Comparison of ENCODE assay signal across 8 mouse cellular contexts in the genomic region with DNA sequence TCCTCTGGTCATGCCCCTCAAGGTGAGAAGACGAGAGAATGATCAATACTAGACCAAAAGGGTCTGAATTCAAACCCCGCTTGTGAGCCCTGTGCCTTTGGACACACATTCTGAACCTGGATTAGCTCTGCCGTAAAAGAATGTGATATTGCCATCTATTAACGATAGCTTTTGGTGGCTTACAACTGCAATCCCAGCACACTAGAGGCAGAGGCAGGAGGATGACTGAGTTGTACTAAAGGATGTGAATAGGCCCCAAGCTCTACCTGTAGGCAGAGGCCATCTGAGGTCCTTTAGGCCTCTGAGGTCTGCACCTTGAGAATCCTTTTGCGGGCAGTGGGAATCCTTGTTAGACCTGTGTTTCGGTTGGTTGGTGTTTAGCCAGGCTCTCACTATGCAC. TPM values are rescaled to one million over a fixed set of nuclear protein-coding genes. Genes with fewer than 3 reads are reported as not detected.
DNase-seq lines count a peak whose midpoint lies in the region; ATAC-seq lines count a peak whose summit lies in the region.
"Had no signal": no experiment of that assay in that cellular context is flagged by ENCODE, and none has a peak within 500 bp of the region (broad histone marks: within the 10 kb centered on the region; RNA-seq: fewer than 3 reads in every experiment).

No protein-coding gene starts in this region.

- intact Hi-C loops in gastrocnemius, postnatal 36 days (cut with DNase I), result loop anchor here (2.0 kb wide), 1 partner anchor 75 kb away; no protein-coding TSS in a partner anchor

- peaks cover 7% of the 10 kb centered on the region; the same call in 1 of the 2 replicates for H3K27me3 ChIP-seq in kidney, embryonic 14.5 days (ENCODE audit: control insufficient read depth, insufficient read depth, low read length)
- no peaks in the 10 kb centered on the region for H3K27me3 ChIP-seq in intestine, embryonic 16.5 days (replicated peaks; ENCODE audit: control insufficient read depth, insufficient read depth, low read length)

- WGBS in kidney, embryonic 14.5 days, result 90% methylated on average over 6 of the region's 6 CpGs
- WGBS in intestine, embryonic 16.5 days, result 76% methylated on average over 6 of the region's 6 CpGs

- ATAC-seq in kidney, embryonic 14.5 days (ENCODE audit: low FRiP score, low TSS enrichment), result no peak
- ATAC-seq in intestine, embryonic 16.5 days, result no peak

- no peak overlapping the region for H3K9ac ChIP-seq in kidney, embryonic 14.5 days (ENCODE audit: low read depth, low read length)
- peak overlapping the region; percentile 84 for H3K9ac ChIP-seq in intestine, embryonic 16.5 days (ENCODE audit: low read depth, low read length)

- H3K4me2 ChIP-seq in kidney, embryonic 14.5 days (replicated peaks; ENCODE audit: low read depth, low read length), result no peak overlapping the region
- H3K4me2 ChIP-seq in intestine, embryonic 16.5 days (ENCODE audit: low read depth, low read length), result peak overlapping the region; percentile 68

- no peak overlapping the region for H3K4me3 ChIP-seq in kidney, embryonic 14.5 days (ENCODE audit: low read length)
- H3K4me3 ChIP-seq in intestine, embryonic 16.5 days (ENCODE audit: low read length), result peak overlapping the region; percentile 73

- no peaks in the 10 kb centered on the region for H3K36me3 ChIP-seq in kidney, embryonic 14.5 days (ENCODE audit: control insufficient read depth, insufficient read depth, low read length)
- H3K36me3 ChIP-seq in intestine, embryonic 16.5 days (ENCODE audit: control insufficient read depth, insufficient read depth, low read length), result peaks cover 6% of the 10 kb centered on the region; the same call in 1 of the 2 replicates

- no peaks in the 10 kb centered on the region for H3K9me3 ChIP-seq in kidney, embryonic 14.5 days (ENCODE audit: control insufficient read depth, low read length)
- no peaks in the 10 kb centered on the region for H3K9me3 ChIP-seq in intestine, embryonic 16.5 days (ENCODE audit: control insufficient read depth, low read length)
- H3K9me3 ChIP-seq: liver, embryonic 13.5 days had no signal

- no peak overlapping the region for H3K27ac ChIP-seq in kidney, embryonic 14.5 days (ENCODE audit: low read depth, low read length)
- peak overlapping the region; percentile 76 for H3K27ac ChIP-seq in intestine, embryonic 16.5 days (ENCODE audit: low read length)
- H3K27ac ChIP-seq: liver, embryonic 13.5 days had no signal

- peak; percentile 0 to 9 for DNase-seq in kidney, postnatal 25 days
- DNase-seq in urinary bladder, postnatal 25 days (ENCODE audit: low spot score), result peak; percentile 3
- no peak for DNase-seq in urinary bladder, postnatal 10 days (ENCODE audit: low spot score)
- DNase-seq in ovary, postnatal 36 days (ENCODE audit: low spot score), result no peak
- DNase-seq in gastrocnemius, postnatal 36 days, result no peak
- DNase-seq: liver, embryonic 13.5 days had no signal

- peaks cover 13% of the 10 kb centered on the region; the same call in 1 of the 2 replicates for H3K4me1 ChIP-seq in kidney, embryonic 14.5 days (ENCODE audit: control insufficient read depth, insufficient read depth, low read length)
- H3K4me1 ChIP-seq in intestine, embryonic 16.5 days (ENCODE audit: control insufficient read depth, insufficient read depth, low read length), result peaks cover 17% of the 10 kb centered on the region

RNA-seq across cellular contexts. Expression of gene Cdkn1a, which starts 5.5 kb away (rescaled TPM):
- 37.4 and 45.6 TPM in 2 replicates for polyA plus RNA-seq in kidney, embryonic 14.5 days (2014; fragmentation: Nextera tagmentation; extraction: Ambion mirVana)
- 107 and 114 TPM in 2 replicates for polyA plus RNA-seq in intestine, embryonic 16.5 days (2015; fragmentation: Nextera tagmentation; extraction: Ambion mirVana)
- 10 to 100 TPM; 17.6 to 27.2 TPM for total RNA-seq in gastrocnemius, postnatal 36 days (2021)

RNA-seq across cellular contexts. Expression of gene Rab44, which starts 17.7 kb away (rescaled TPM):
- polyA plus RNA-seq in kidney, embryonic 14.5 days (2014; fragmentation: Nextera tagmentation; extraction: Ambion mirVana), result 0.39 TPM in 1 of 2 replicates, not detected in the other
- polyA plus RNA-seq in intestine, embryonic 16.5 days (2015; fragmentation: Nextera tagmentation; extraction: Ambion mirVana), result 0.34 and 0.70 TPM in 2 replicates
- under 1 TPM; 0.44 to 0.59 TPM for total RNA-seq in gastrocnemius, postnatal 36 days (2021)

Comparison
In these comparisons a context has a peak if more than half of its experiments do, and no peak if none do; other contexts are left out.
1. DNase-seq: peak in kidney, postnatal 25 days (2 of 2) and urinary bladder, postnatal 25 days (single experiment); none in urinary bladder, postnatal 10 days (single experiment), ovary, postnatal 36 days (single experiment) and gastrocnemius, postnatal 36 days (0 of 2).